Mouse (Mus musculus): ENCODE data around the gene Ovol2. TPM values are rescaled to one million over a fixed set of nuclear protein-coding genes. Genes with fewer than 3 reads are reported as not detected.

Ovol2 gene
- polyA plus RNA-seq, 1 experiment: not detected

- TF ChIP-seq CTCF (IDR thresholded peaks at IDR 0.05; ENCODE audit: low read depth, low read length): no peak
- no peak for TF ChIP-seq POLR2A (IDR thresholded peaks at IDR 0.05; ENCODE audit: borderline replicate concordance, low read depth, low read length)
Observed at GRCm38 (mm10) chr2:144352843-144353242, 20.9 kb upstream of the Ovol2 start.

DNA sequence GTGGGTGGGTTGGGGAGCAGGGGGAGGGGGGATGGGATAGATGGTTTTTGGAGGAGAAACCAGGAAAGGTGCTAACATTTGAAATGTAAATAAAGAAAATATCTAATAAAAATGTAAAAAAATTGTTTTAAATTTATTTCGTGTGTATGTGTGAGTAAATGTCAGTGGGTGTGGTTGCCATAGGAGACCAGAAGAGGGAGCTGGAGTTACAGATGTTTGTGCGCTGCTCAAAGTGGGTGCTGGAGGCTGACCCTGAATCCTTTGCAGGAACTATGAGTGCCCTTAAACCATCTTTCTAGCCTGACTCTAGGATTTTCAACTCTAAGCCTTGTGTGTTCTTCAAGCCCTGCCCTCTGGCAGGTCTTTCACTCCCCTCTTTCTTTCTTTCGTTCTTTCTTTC lies 16.6 kb upstream of the Ovol2 start:
- no peak overlapping the region for H3K4me3 ChIP-seq (ENCODE audit: insufficient read depth, low read length)
- no peak overlapping the region for H3K27ac ChIP-seq (ENCODE audit: insufficient read depth, low read depth, low read length)
- no peak for TF ChIP-seq POLR2A (IDR thresholded peaks at IDR 0.05; ENCODE audit: borderline replicate concordance, low read depth, low read length)
- TF ChIP-seq CTCF (IDR thresholded peaks at IDR 0.05; ENCODE audit: low read depth, low read length): no peak
- H3K4me1 ChIP-seq (ENCODE audit: control insufficient read depth, insufficient read depth, low read length): no peaks in the 10 kb centered on the region

More at GRCm38 (mm10) chr2:144352843-144353242, 20.9 kb upstream of the Ovol2 start:
- no peaks in the 10 kb centered on the region for H3K4me1 ChIP-seq (ENCODE audit: control insufficient read depth, insufficient read depth, low read length)
- no peak overlapping the region for H3K4me3 ChIP-seq (ENCODE audit: insufficient read depth, low read length)
- H3K27ac ChIP-seq (ENCODE audit: insufficient read depth, low read depth, low read length): no peak overlapping the region

GRCm38 (mm10) chr2:144343158-144343557 lies 11.2 kb upstream of the Ovol2 start:
- Histone ChIP-seq H3K4me1 (ENCODE audit: control insufficient read depth, insufficient read depth, low read length) (peaks cover 2% of the 10 kb centered on the region), H3K27ac (ENCODE audit: insufficient read depth, low read depth, low read length) (no peak overlapping the region), H3K4me3 (ENCODE audit: insufficient read depth, low read length) (no peak overlapping the region)
- TF ChIP-seq CTCF (IDR thresholded peaks at IDR 0.05; ENCODE audit: low read depth, low read length) (no peak), POLR2A (IDR thresholded peaks at IDR 0.05; ENCODE audit: borderline replicate concordance, low read depth, low read length) (no peak)

DNA sequence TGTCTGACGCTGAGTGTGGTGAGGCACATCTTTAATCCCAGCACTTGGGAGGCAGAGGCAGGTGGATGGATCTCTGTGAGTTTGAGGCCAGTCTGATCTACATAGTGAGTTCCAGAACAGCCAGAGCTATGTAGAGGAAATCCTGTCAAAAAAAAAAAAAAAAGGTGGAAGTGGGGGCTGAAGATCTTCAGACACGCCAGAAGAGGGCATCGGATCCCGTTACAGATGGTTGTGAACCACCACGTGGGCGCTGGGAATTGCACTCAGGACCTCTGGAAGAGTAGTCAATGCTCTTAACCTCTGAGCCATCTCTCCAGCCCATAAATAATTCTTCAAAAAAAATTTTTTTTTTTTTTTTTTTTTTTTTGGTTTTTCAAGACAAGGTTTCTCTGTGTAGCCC lies 6.2 kb upstream of the Ovol2 start:
- peak overlapping the region; percentile 36 for H3K4me3 ChIP-seq (ENCODE audit: insufficient read depth, low read length)
- peak overlapping the region; percentile 85 for H3K27ac ChIP-seq (ENCODE audit: insufficient read depth, low read depth, low read length)
- peaks cover 11% of the 10 kb centered on the region for H3K4me1 ChIP-seq (ENCODE audit: control insufficient read depth, insufficient read depth, low read length)

- H3K4me3 ChIP-seq (ENCODE audit: insufficient read depth, low read length): peak overlapping the region; percentile 83
- peaks cover 11% of the 10 kb centered on the region for H3K4me1 ChIP-seq (ENCODE audit: control insufficient read depth, insufficient read depth, low read length)
- TF ChIP-seq POLR2A (IDR thresholded peaks at IDR 0.05; ENCODE audit: borderline replicate concordance, low read depth, low read length) (no peak), CTCF (IDR thresholded peaks at IDR 0.05; ENCODE audit: low read depth, low read length) (no peak)
- peak overlapping the region; percentile 95 for H3K27ac ChIP-seq (ENCODE audit: insufficient read depth, low read depth, low read length)
Observed at GRCm38 (mm10) chr2:144337701-144338100, 5.8 kb upstream of the Ovol2 start.

DNA sequence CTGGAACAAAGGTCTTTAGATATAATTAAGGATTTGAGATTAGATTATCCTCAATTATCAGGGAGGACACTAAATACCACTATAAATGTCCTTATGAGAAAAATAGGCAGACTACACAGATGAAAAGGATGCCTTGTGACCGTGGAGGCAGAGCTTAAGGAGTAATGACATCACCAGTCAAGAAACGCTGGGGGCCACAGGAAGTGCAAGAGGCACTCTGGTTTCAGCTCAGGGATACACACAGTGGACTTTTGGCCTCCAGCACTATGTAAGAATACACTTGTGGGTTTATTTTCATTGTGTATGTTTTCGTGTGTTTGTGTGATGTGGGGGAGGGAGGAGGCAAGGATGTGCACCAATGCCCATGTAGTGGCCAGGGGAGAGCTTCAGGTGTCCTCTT lies 5.3 kb upstream of the Ovol2 start:
- peak overlapping the region; percentile 95 for H3K27ac ChIP-seq (ENCODE audit: insufficient read depth, low read depth, low read length)

DNA sequence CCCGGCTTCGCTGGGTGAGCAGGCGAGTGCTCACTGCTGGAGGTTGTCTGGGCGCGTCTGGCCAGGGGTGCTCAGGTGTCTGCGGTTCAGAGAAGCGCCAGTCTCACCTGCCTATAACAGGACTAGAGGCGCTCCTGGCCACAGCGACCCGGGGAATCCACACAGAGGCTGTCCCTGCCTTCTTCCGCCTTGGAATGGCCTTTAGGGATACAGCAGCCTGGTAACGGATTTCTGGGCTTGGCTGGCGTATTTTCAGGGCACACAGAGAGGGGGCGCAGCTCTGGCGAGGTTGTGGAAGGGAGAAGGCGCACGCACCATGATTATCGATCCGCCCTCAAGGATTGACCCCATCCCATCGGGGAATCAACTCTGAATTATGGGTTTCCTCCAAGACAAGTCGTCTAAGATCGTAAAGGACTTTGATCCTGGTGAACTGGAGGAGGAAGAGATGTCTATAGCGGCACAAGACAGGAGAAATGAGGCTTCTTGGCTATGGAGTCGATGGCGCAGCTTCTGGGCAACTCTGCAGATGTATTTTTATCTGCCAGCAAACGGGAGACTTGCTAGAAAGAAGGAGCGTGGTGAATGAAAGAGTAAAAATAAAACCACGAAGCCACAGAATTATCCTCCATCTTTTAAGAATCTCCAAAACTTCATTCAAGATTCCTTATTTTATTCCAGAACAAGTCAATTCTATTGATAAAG lies 1.3 kb upstream of the Ovol2 start:
- Histone ChIP-seq H3K27ac (ENCODE audit: insufficient read depth, low read depth, low read length) (no peak overlapping the region), H3K4me1 (ENCODE audit: control insufficient read depth, insufficient read depth, low read length) (peaks cover 9% of the 10 kb centered on the region), H3K4me3 (ENCODE audit: insufficient read depth, low read length) (peak overlapping the region; percentile 18; the same call in 1 of the 2 replicates)
- no peak for TF ChIP-seq CTCF (IDR thresholded peaks at IDR 0.05; ENCODE audit: low read depth, low read length)

More for the DNA sequence above, 5.3 kb upstream of the Ovol2 start:
- no peak for TF ChIP-seq POLR2A (IDR thresholded peaks at IDR 0.05; ENCODE audit: borderline replicate concordance, low read depth, low read length)
- TF ChIP-seq CTCF (IDR thresholded peaks at IDR 0.05; ENCODE audit: low read depth, low read length): no peak
- H3K4me3 ChIP-seq (ENCODE audit: insufficient read depth, low read length): peak overlapping the region; percentile 83
- peaks cover 11% of the 10 kb centered on the region for H3K4me1 ChIP-seq (ENCODE audit: control insufficient read depth, insufficient read depth, low read length)

- no peak for TF ChIP-seq POLR2A (IDR thresholded peaks at IDR 0.05; ENCODE audit: borderline replicate concordance, low read depth, low read length)
- no peak for TF ChIP-seq CTCF (IDR thresholded peaks at IDR 0.05; ENCODE audit: low read depth, low read length)
Observed at GRCm38 (mm10) chr2:144332486-144332885, 540 bp upstream of the Ovol2 start.

GRCm38 (mm10) chr2:144330960-144331371 lies 980 bp downstream of the Ovol2 start:
- no peak overlapping the region for H3K27ac ChIP-seq (ENCODE audit: insufficient read depth, low read depth, low read length)
- TF ChIP-seq CTCF (IDR thresholded peaks at IDR 0.05; ENCODE audit: low read depth, low read length) (no peak), POLR2A (IDR thresholded peaks at IDR 0.05; ENCODE audit: borderline replicate concordance, low read depth, low read length) (no peak)
- peak overlapping the region; percentile 53 for H3K4me3 ChIP-seq (ENCODE audit: insufficient read depth, low read length)
- H3K4me1 ChIP-seq (ENCODE audit: control insufficient read depth, insufficient read depth, low read length): no peaks in the 10 kb centered on the region

More at GRCm38 (mm10) chr2:144332486-144332885, 540 bp upstream of the Ovol2 start:
- Histone ChIP-seq H3K27ac (ENCODE audit: insufficient read depth, low read depth, low read length) (no peak overlapping the region), H3K4me1 (ENCODE audit: control insufficient read depth, insufficient read depth, low read length) (peaks cover 7% of the 10 kb centered on the region), H3K4me3 (ENCODE audit: insufficient read depth, low read length) (peak overlapping the region; percentile 18)

DNA sequence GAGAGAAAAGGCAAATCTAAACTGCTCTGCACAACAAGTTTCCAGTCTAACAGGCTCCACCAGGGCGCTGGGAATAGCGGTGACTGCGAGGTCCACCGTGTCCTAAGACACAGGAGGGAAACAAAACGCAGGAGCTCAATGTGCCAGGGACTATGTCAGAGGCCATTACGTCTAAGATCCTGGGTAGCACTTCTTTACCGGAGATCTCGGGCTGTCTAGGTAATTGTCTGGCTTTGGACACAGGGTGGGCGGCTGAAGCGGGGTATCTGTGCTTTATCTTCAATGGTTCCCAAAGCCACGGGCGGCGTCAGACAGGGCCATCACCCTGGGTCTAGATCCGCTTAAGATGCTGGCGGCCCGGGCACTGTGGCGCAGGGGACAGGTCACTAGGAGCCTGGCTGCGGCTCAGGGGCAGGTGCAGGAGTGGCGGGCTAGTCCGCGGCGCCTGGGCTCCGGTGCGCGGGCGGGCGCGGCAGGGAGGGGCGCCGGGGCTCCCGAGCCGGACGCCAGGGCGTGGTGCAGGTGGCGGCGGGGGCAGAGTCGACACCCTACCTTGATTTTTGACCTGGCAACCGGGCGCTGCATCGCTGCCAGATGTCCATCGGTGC lies 1.5 kb downstream of the Ovol2 start:
- H3K4me3 ChIP-seq (ENCODE audit: insufficient read depth, low read length): peak overlapping the region; percentile 53
- TF ChIP-seq CTCF (IDR thresholded peaks at IDR 0.05; ENCODE audit: low read depth, low read length): no peak
- no peak for TF ChIP-seq POLR2A (IDR thresholded peaks at IDR 0.05; ENCODE audit: borderline replicate concordance, low read depth, low read length)

More for the DNA sequence above, 1.5 kb downstream of the Ovol2 start:
- no peak overlapping the region for H3K27ac ChIP-seq (ENCODE audit: insufficient read depth, low read depth, low read length)
- H3K4me1 ChIP-seq (ENCODE audit: control insufficient read depth, insufficient read depth, low read length): no peaks in the 10 kb centered on the region

Data from bone marrow macrophage, adult 2 months (primary cell).